In genomic region chr9:99720011-99720410, GRCm38 (mm10) we compare ENCODE assay signal across 35 mouse cellular contexts. TPM values are rescaled to one million over a fixed set of nuclear protein-coding genes. Genes with fewer than 3 reads are reported as not detected.
DNase-seq lines count a peak whose midpoint lies in the region; ATAC-seq and TF ChIP-seq lines count a peak whose summit lies in the region.
"Had no signal": no experiment of that assay in that cellular context is flagged by ENCODE, and none has a peak within 500 bp of the region (broad histone marks: within the 10 kb centered on the region; RNA-seq: fewer than 3 reads in every experiment).

No protein-coding gene starts in this region.

- H3K9me3 ChIP-seq in kidney, embryonic 14.5 days (ENCODE audit: control insufficient read depth, low read length), result no peaks in the 10 kb centered on the region
- H3K9me3 ChIP-seq in heart, embryonic 11.5 days (replicated peaks; ENCODE audit: control insufficient read depth, low read length), result no peaks in the 10 kb centered on the region
- H3K9me3 ChIP-seq: forebrain, embryonic 13.5 days; heart, embryonic 15.5 days; limb, embryonic 15.5 days; midbrain, embryonic 15.5 days had no signal

- no peaks in the 10 kb centered on the region for H3K79me2 ChIP-seq in myocyte (ENCODE audit: control insufficient read depth, insufficient read depth)

- H3K9ac ChIP-seq in kidney, embryonic 14.5 days (ENCODE audit: low read depth, low read length), result no peak overlapping the region
- H3K9ac ChIP-seq in heart, embryonic 11.5 days (ENCODE audit: low read depth, low read length), result no peak overlapping the region
- H3K9ac ChIP-seq: forebrain, embryonic 13.5 days; heart, embryonic 15.5 days; hindbrain, embryonic 14.5 days; limb, embryonic 15.5 days; liver, embryonic 14.5 days; lung, embryonic 14.5 days; midbrain, embryonic 15.5 days had no signal

- no peak overlapping the region for H3ac ChIP-seq in myocyte (ENCODE audit: control insufficient read depth, insufficient read length)

- no peak for TF ChIP-seq POLR2A in myocyte (IDR thresholded peaks at IDR 0.05; ENCODE audit: insufficient read length, low read depth)

- no peaks in the 10 kb centered on the region for H3K36me3 ChIP-seq in myocyte (ENCODE audit: control insufficient read depth, insufficient read depth)
- H3K36me3 ChIP-seq in kidney, embryonic 14.5 days (ENCODE audit: control insufficient read depth, insufficient read depth, low read length), result no peaks in the 10 kb centered on the region
- H3K36me3 ChIP-seq in heart, embryonic 11.5 days (ENCODE audit: control insufficient read depth, insufficient read depth, low read length), result no peaks in the 10 kb centered on the region
- H3K36me3 ChIP-seq: G1E; heart, embryonic 15.5 days; limb, embryonic 15.5 days; midbrain, embryonic 15.5 days had no signal

- H3K27ac ChIP-seq in kidney, embryonic 14.5 days (ENCODE audit: low read depth, low read length), result no peak overlapping the region
- no peak overlapping the region for H3K27ac ChIP-seq in heart, embryonic 11.5 days (ENCODE audit: low read depth, low read length)
- H3K27ac ChIP-seq: forebrain, embryonic 13.5 days; heart, adult 2 months; heart, embryonic 15.5 days; hindbrain, embryonic 14.5 days; kidney, postnatal 0 days; limb, embryonic 15.5 days; liver, embryonic 14.5 days; midbrain, embryonic 15.5 days had no signal

- H3K27me3 ChIP-seq in myocyte (ENCODE audit: control insufficient read depth, insufficient read depth, insufficient read length), result no peaks in the 10 kb centered on the region
- no peaks in the 10 kb centered on the region for H3K27me3 ChIP-seq in kidney, embryonic 14.5 days (ENCODE audit: control insufficient read depth, insufficient read depth, low read length)
- H3K27me3 ChIP-seq in heart, embryonic 11.5 days (ENCODE audit: control insufficient read depth, insufficient read depth, low read length), result no peaks in the 10 kb centered on the region
- H3K27me3 ChIP-seq: CH12.LX; forebrain, embryonic 13.5 days; heart, embryonic 15.5 days; limb, embryonic 15.5 days; midbrain, embryonic 15.5 days had no signal

- no peaks in the 10 kb centered on the region for H3K4me1 ChIP-seq in kidney, embryonic 14.5 days (ENCODE audit: control insufficient read depth, insufficient read depth, low read length)
- H3K4me1 ChIP-seq in heart, embryonic 11.5 days (ENCODE audit: control insufficient read depth, insufficient read depth, low read length), result no peaks in the 10 kb centered on the region
- H3K4me1 ChIP-seq: forebrain, embryonic 13.5 days; heart, embryonic 15.5 days; limb, embryonic 15.5 days; midbrain, embryonic 15.5 days had no signal

- peak overlapping the region; percentile 48 for H3K4me2 ChIP-seq in myocyte (ENCODE audit: low read depth)
- no peak overlapping the region for H3K4me2 ChIP-seq in kidney, embryonic 14.5 days (replicated peaks; ENCODE audit: low read depth, low read length)
- no peak overlapping the region for H3K4me2 ChIP-seq in heart, embryonic 11.5 days
- H3K4me2 ChIP-seq: forebrain, embryonic 13.5 days; heart, embryonic 15.5 days; hindbrain, embryonic 14.5 days; limb, embryonic 15.5 days; lung, embryonic 14.5 days; midbrain, embryonic 15.5 days had no signal

- H3K4me3 ChIP-seq in myocyte, result no peak overlapping the region
- H3K4me3 ChIP-seq in kidney, embryonic 14.5 days (ENCODE audit: low read length), result no peak overlapping the region
- no peak overlapping the region for H3K4me3 ChIP-seq in heart, embryonic 11.5 days (ENCODE audit: low read depth, low read length)
- H3K4me3 ChIP-seq: erythroblast, embryonic 14.5 days; forebrain, embryonic 13.5 days; heart, adult 2 months; heart, embryonic 15.5 days; limb, embryonic 15.5 days; midbrain, embryonic 15.5 days had no signal

- no peak for ATAC-seq in kidney, embryonic 14.5 days (ENCODE audit: low FRiP score, low TSS enrichment)
- ATAC-seq in heart, embryonic 11.5 days (replicated peaks; ENCODE audit: insufficient number of reproducible peaks, low FRiP score, low TSS enrichment), result no peak
- ATAC-seq: forebrain, embryonic 13.5 days; inflammation-experienced regulatory T-cells, adult 6 months; midbrain, embryonic 15.5 days had no signal

- intact Hi-C loops in left cerebral cortex, postnatal 10 days (cut with DNase I), result no loop called here

- WGBS in kidney, embryonic 14.5 days, result 58% methylated on average over 1 of the region's 1 CpGs
- WGBS in heart, embryonic 11.5 days (ENCODE audit: insufficient replicate concordance), result 36% methylated on average over 1 of the region's 1 CpGs

- DNase-seq in adrenal gland, adult 2 months, result peak; percentile 12
- DNase-seq in adrenal gland, postnatal 4 days (ENCODE audit: low spot score in 2 of 2), result no peak
- DNase-seq in left cerebral cortex, adult 18-20 months (ENCODE audit: low spot score in 2 of 2), result peak; percentile 10 to 17
- DNase-seq in left cerebral cortex, postnatal 10 days (ENCODE audit: extremely low spot score in 1 of 2, low spot score in 2 of 2), result no peak
- peak; percentile 80 for DNase-seq in Muller cell, postnatal 12 days (ENCODE audit: inconsistent ontology term)
- DNase-seq: adrenal gland, postnatal 25 days; cerebellum, adult 11 months; cerebellum, postnatal 10 days; gastrocnemius, postnatal 36 days; heart, adult 2 months; heart, postnatal 4 days; kidney, adult 18-20 months; lung, embryonic 14.5 days; lung, postnatal 4 days; thymus, postnatal 14 days had no signal

TF ChIP-seq in myocyte, 11 proteins besides CTCF, POLR2A, EP300 and RAD21:
- TF ChIP-seq REST (IDR thresholded peaks at IDR 0.05; ENCODE audit: insufficient read depth, insufficient read length) (no peak), TCF12 (IDR thresholded peaks at IDR 0.05; ENCODE audit: insufficient read depth, poor library complexity, severe bottlenecking) (no peak), USF1 (IDR thresholded peaks at IDR 0.05; ENCODE audit: low read depth) (no peak), E2F4 (IDR thresholded peaks at IDR 0.05; ENCODE audit: insufficient read depth) (no peak)

RNA-seq across cellular contexts. Expression of gene Cldn18, which starts 2.9 kb away (rescaled TPM):
- not detected for total RNA-seq in adrenal gland, adult 2 months (2021)
- polyA plus RNA-seq in adrenal gland, adult 2 months (2012; rRNA removed), result 0.17 TPM in 1 of 2 replicates, not detected in the other
- total RNA-seq in adrenal gland, postnatal 4 days (2021), result not detected
- not detected for total RNA-seq in left cerebral cortex, adult 18-20 months (2021)
- total RNA-seq in left cerebral cortex, postnatal 10 days (2021), result not detected
- not detected for polyA plus RNA-seq in myocyte (2012; fragmentation: generic; extraction: Trizol)
- polyA plus RNA-seq in kidney, embryonic 14.5 days (2014; fragmentation: Nextera tagmentation; extraction: Ambion mirVana), result not detected in 2 replicates
- polyA plus RNA-seq in heart, embryonic 11.5 days (2014; fragmentation: Nextera tagmentation; extraction: Ambion mirVana), result 0.13 TPM in 1 of 2 replicates, not detected in the other
- total RNA-seq: adrenal gland, postnatal 25 days; CH12.LX; gastrocnemius, adult 18-20 months; gastrocnemius, postnatal 36 days; heart, adult 2 months; heart, postnatal 4 days; layer of hippocampus, postnatal 14 days; left cerebral cortex, postnatal 25 days; megakaryocyte-erythroid progenitor cell, adult 5-6 weeks had no signal
- polyA plus RNA-seq: embryonic facial prominence, embryonic 11.5 days; erythroblast, embryonic 14.5 days; forebrain, embryonic 13.5 days; G1E; hindbrain, embryonic 14.5 days; inflammation-experienced regulatory T-cells, adult 6 months; kidney, postnatal 0 days; limb, embryonic 15.5 days; midbrain, embryonic 15.5 days; neural tube, embryonic 14.5 days had no signal

Comparison
In these comparisons a context has a peak if more than half of its experiments do, and no peak if none do; other contexts are left out.
1. DNase-seq: peak in adrenal gland, adult 2 months (single experiment), left cerebral cortex, adult 18-20 months (2 of 2) and Muller cell, postnatal 12 days (single experiment); none in adrenal gland, postnatal 4 days (0 of 2) and left cerebral cortex, postnatal 10 days (0 of 2).